Mouse (Mus musculus) embryonic facial prominence, embryonic 11.5 days (tissue): ENCODE measurements at regions not wholly inside any gene's neighbourhood (a gene's known extent, or its start where the extent isn't known, plus 50 kb on each side); places are given as distances from the start of the nearest gene placed in this dataset.

Source experiments
- ATAC-seq: fragments of 200-750 bp; cut with Nextera tagmentation; replicated peaks from 2 replicates; pipeline ENCODE4 v1.8.0; 2017; ENCODE audit warnings: low read depth; ENCODE audit not compliant: insufficient number of reproducible peaks, low FRiP score, low TSS enrichment
- DNase-seq: peaks from one replicate; pipeline ENCODE4 v3.0.0-alpha.2; 2015; ENCODE audit warnings: low spot score
- H3K27ac ChIP-seq: fragments of 300-500 bp; sonication (generic); replicated peaks from 2 replicates; pipeline ENCODE4 v1.5.1; 2014; ENCODE audit warnings: mild to moderate bottlenecking, low read depth, low read length, control low read depth
- H3K27me3 ChIP-seq: fragments of 300-500 bp; sonication (generic); 2 replicates; pipeline ENCODE4 v1.6.1; 2014; ENCODE audit warnings: mild to moderate bottlenecking, low read length, moderate library complexity, mixed read lengths; ENCODE audit not compliant: control insufficient read depth, insufficient read depth
- H3K36me3 ChIP-seq: fragments of 300-500 bp; sonication (generic); replicated peaks from 2 replicates; pipeline ENCODE4 v1.6.1; 2014; ENCODE audit warnings: low read depth, mild to moderate bottlenecking, low read length, moderate library complexity, mixed read lengths; ENCODE audit not compliant: control insufficient read depth, insufficient read depth
- H3K4me1 ChIP-seq: fragments of 300-500 bp; sonication (generic); 2 replicates; pipeline ENCODE4 v1.6.1; 2014; ENCODE audit warnings: low read length, mixed read lengths; ENCODE audit not compliant: control insufficient read depth, insufficient read depth
- H3K4me2 ChIP-seq: fragments of 300-500 bp; sonication (generic); 2 replicates; pipeline ENCODE4 v1.6.1; 2014; ENCODE audit warnings: low read depth, mild to moderate bottlenecking, control low read depth, low read length, moderate library complexity
- H3K4me3 ChIP-seq: fragments of 300-500 bp; sonication (generic); 2 replicates; pipeline ENCODE4 v1.5.1; 2014; ENCODE audit warnings: low read depth, low read length, control low read depth
- H3K9ac ChIP-seq: fragments of 300-500 bp; sonication (generic); replicated peaks from 2 replicates; pipeline ENCODE4 v1.6.1; 2014; ENCODE audit warnings: mild to moderate bottlenecking, control low read depth, low read length
- H3K9me3 ChIP-seq: fragments of 300-500 bp; sonication (generic); replicated peaks from 2 replicates; pipeline ENCODE4 v1.6.1; 2016; ENCODE audit warnings: mild to moderate bottlenecking, low read length, inconsistent platforms, mixed read lengths; ENCODE audit not compliant: control insufficient read depth
- WGBS: fragments of 180-500 bp; shearing (Covaris S2); extraction: QIAGEN DNeasy Blood & Tissue Kit; methylation state at CpG from one replicate; pipeline ENCODE4 v1.1.7; 2014; 5-methylcytosine and 5-hydroxymethylcytosine counted together

GRCm38 (mm10) chr8:113117241-113117640, 518.1 kb upstream of the Mon1b start:
- 78% methylated on average over 9 of the region's 9 CpGs for WGBS
- DNase-seq = no peak

GRCm38 (mm10) chr8:113125586-113125985, 509.8 kb upstream of the Mon1b start:
- no peak for DNase-seq
- Histone ChIP-seq H3K9me3 (no peaks in the 10 kb centered on the region), H3K4me2 (no peak overlapping the region), H3K4me1 (no peaks in the 10 kb centered on the region), H3K27me3 (no peaks in the 10 kb centered on the region), H3K9ac (no peak overlapping the region), H3K4me3 (no peak overlapping the region), H3K36me3 (no peaks in the 10 kb centered on the region), H3K27ac (no peak overlapping the region)
- no peak for ATAC-seq
- WGBS = 70% methylated on average over 6 of the region's 6 CpGs

More at GRCm38 (mm10) chr8:113117241-113117640, 518.1 kb upstream of the Mon1b start:
- H3K27me3 ChIP-seq = no peaks in the 10 kb centered on the region
- H3K4me3 ChIP-seq = no peak overlapping the region
- H3K4me2 ChIP-seq = no peak overlapping the region
- no peak overlapping the region for H3K9ac ChIP-seq
- H3K36me3 ChIP-seq = no peaks in the 10 kb centered on the region
- no peaks in the 10 kb centered on the region for H3K9me3 ChIP-seq
- no peak overlapping the region for H3K27ac ChIP-seq
- ATAC-seq = no peak
- H3K4me1 ChIP-seq = no peaks in the 10 kb centered on the region

GRCm38 (mm10) chr8:113137361-113137760, 498.0 kb upstream of the Mon1b start:
- H3K4me3 ChIP-seq = no peak overlapping the region
- no peak overlapping the region for H3K27ac ChIP-seq
- no peaks in the 10 kb centered on the region for H3K27me3 ChIP-seq
- no peak overlapping the region for H3K9ac ChIP-seq
- H3K4me1 ChIP-seq = no peaks in the 10 kb centered on the region
- no peak overlapping the region for H3K4me2 ChIP-seq
- DNase-seq (no peak), ATAC-seq (no peak)
- no peaks in the 10 kb centered on the region for H3K36me3 ChIP-seq
- no peaks in the 10 kb centered on the region for H3K9me3 ChIP-seq

GRCm38 (mm10) chr8:113140021-113140420, 495.4 kb upstream of the Mon1b start:
- no peak overlapping the region for H3K27ac ChIP-seq
- H3K9me3 ChIP-seq = no peaks in the 10 kb centered on the region
- H3K27me3 ChIP-seq = no peaks in the 10 kb centered on the region
- no peaks in the 10 kb centered on the region for H3K4me1 ChIP-seq
- ATAC-seq (no peak), DNase-seq (no peak)
- WGBS = 76% methylated on average over 1 of the region's 1 CpGs
- H3K4me3 ChIP-seq = no peak overlapping the region
- no peak overlapping the region for H3K4me2 ChIP-seq
- H3K36me3 ChIP-seq = no peaks in the 10 kb centered on the region
- no peak overlapping the region for H3K9ac ChIP-seq

GRCm38 (mm10) chr8:113141131-113141530, 494.3 kb upstream of the Mon1b start:
- Histone ChIP-seq H3K27me3 (no peaks in the 10 kb centered on the region), H3K4me1 (no peaks in the 10 kb centered on the region), H3K4me2 (no peak overlapping the region), H3K36me3 (no peaks in the 10 kb centered on the region), H3K9ac (no peak overlapping the region), H3K27ac (no peak overlapping the region), H3K9me3 (no peaks in the 10 kb centered on the region), H3K4me3 (no peak overlapping the region)
- DNase-seq = no peak
- WGBS = 86% methylated on average over 1 of the region's 1 CpGs
- no peak for ATAC-seq

GRCm38 (mm10) chr8:113176591-113176990, 458.8 kb upstream of the Mon1b start:
- Histone ChIP-seq H3K9me3 (no peaks in the 10 kb centered on the region), H3K36me3 (no peaks in the 10 kb centered on the region), H3K4me1 (no peaks in the 10 kb centered on the region), H3K27me3 (no peaks in the 10 kb centered on the region), H3K9ac (no peak overlapping the region), H3K4me3 (no peak overlapping the region), H3K27ac (no peak overlapping the region), H3K4me2 (no peak overlapping the region)
- no peak for DNase-seq
- no peak for ATAC-seq
- 65% methylated on average over 1 of the region's 1 CpGs for WGBS

- Histone ChIP-seq H3K4me1 (no peaks in the 10 kb centered on the region), H3K4me3 (no peak overlapping the region), H3K27me3 (no peaks in the 10 kb centered on the region), H3K9me3 (no peaks in the 10 kb centered on the region), H3K36me3 (no peaks in the 10 kb centered on the region), H3K4me2 (no peak overlapping the region), H3K27ac (no peak overlapping the region), H3K9ac (no peak overlapping the region)
- 5% methylated on average over 2 of the region's 2 CpGs for WGBS
- no peak for DNase-seq
- no peak for ATAC-seq
These were observed 452.2 kb upstream of the Mon1b start for GRCm38 (mm10) chr8:113183186-113183585.

GRCm38 (mm10) chr8:113190537-113190936, 444.9 kb upstream of the Mon1b start:
- H3K4me2 ChIP-seq = no peak overlapping the region
- 72% methylated on average over 1 of the region's 1 CpGs for WGBS
- no peaks in the 10 kb centered on the region for H3K27me3 ChIP-seq
- no peaks in the 10 kb centered on the region for H3K36me3 ChIP-seq
- no peak overlapping the region for H3K9ac ChIP-seq
- H3K4me1 ChIP-seq = no peaks in the 10 kb centered on the region
- no peak for DNase-seq
- H3K9me3 ChIP-seq = no peaks in the 10 kb centered on the region
- ATAC-seq = no peak
- H3K4me3 ChIP-seq = no peak overlapping the region
- H3K27ac ChIP-seq = no peak overlapping the region
